ENCODE assay signal across 23 mouse cellular contexts in genomic region chr10:7010543-7010942, GRCm38 (mm10).
"Had no signal": no experiment of that assay in that cellular context is flagged by ENCODE, and none has a peak within 500 bp of the region (broad histone marks: within the 10 kb centered on the region; RNA-seq: fewer than 3 reads in every experiment).

No protein-coding gene starts in this region.

- DNase-seq: kidney, adult 2 months; kidney, postnatal 14 days; kidney, postnatal 4 days; liver; lung, adult 2 months; lung, postnatal 14 days; lung, postnatal 4 days; right cerebral cortex, adult 18-20 months; right cerebral cortex, postnatal 14 days; right cerebral cortex, postnatal 4 days; spleen, adult 18-20 months; thymus, adult 2 months; thymus, postnatal 14 days; thymus, postnatal 4 days had no signal

- H3K4me3 ChIP-seq: kidney, embryonic 15.5 days; limb, embryonic 10.5 days; limb, embryonic 13.5 days; liver, embryonic 12.5 days; liver, embryonic 15.5 days; midbrain, embryonic 12.5 days; midbrain, embryonic 15.5 days; neural tube, embryonic 13.5 days had no signal

- H3K4me1 ChIP-seq: limb, embryonic 10.5 days; limb, embryonic 13.5 days; liver, embryonic 12.5 days; liver, embryonic 15.5 days; midbrain, embryonic 12.5 days; midbrain, embryonic 15.5 days; neural tube, embryonic 13.5 days had no signal

- H3K36me3 ChIP-seq: kidney, embryonic 15.5 days; limb, embryonic 10.5 days; limb, embryonic 13.5 days; liver, embryonic 12.5 days; liver, embryonic 15.5 days; midbrain, embryonic 12.5 days; midbrain, embryonic 15.5 days; neural tube, embryonic 13.5 days had no signal

- ATAC-seq: liver, embryonic 12.5 days; midbrain, embryonic 15.5 days had no signal

- H3K4me2 ChIP-seq: kidney, embryonic 15.5 days; limb, embryonic 13.5 days; liver, embryonic 12.5 days; liver, embryonic 15.5 days; midbrain, embryonic 12.5 days; midbrain, embryonic 15.5 days; neural tube, embryonic 13.5 days had no signal

- H3K9me3 ChIP-seq: kidney, embryonic 15.5 days; limb, embryonic 10.5 days; limb, embryonic 13.5 days; liver, embryonic 12.5 days; liver, embryonic 15.5 days; midbrain, embryonic 12.5 days; midbrain, embryonic 15.5 days; neural tube, embryonic 13.5 days had no signal

- H3K27ac ChIP-seq: kidney, embryonic 15.5 days; limb, embryonic 10.5 days; limb, embryonic 13.5 days; liver, embryonic 12.5 days; liver, embryonic 15.5 days; midbrain, embryonic 12.5 days; midbrain, embryonic 15.5 days; neural tube, embryonic 13.5 days; stomach, postnatal 0 days had no signal

- H3K9ac ChIP-seq: kidney, embryonic 15.5 days; limb, embryonic 13.5 days; liver, embryonic 12.5 days; liver, embryonic 15.5 days; midbrain, embryonic 12.5 days; midbrain, embryonic 15.5 days; neural tube, embryonic 13.5 days had no signal

- H3K27me3 ChIP-seq: kidney, embryonic 15.5 days; limb, embryonic 13.5 days; liver, embryonic 12.5 days; liver, embryonic 15.5 days; midbrain, embryonic 12.5 days; midbrain, embryonic 15.5 days; neural tube, embryonic 13.5 days had no signal
